Mouse (Mus musculus) E14TG2a.4 (cell line): ENCODE data around the gene Hoxb4.

ENCODE experiments used
- CTCF ChIP-seq: conservative IDR thresholded peaks from 2 replicates; pipeline ENCODE4 v1.5.1; 2014; ENCODE audit warnings: low read length
- NANOG ChIP-seq: IDR thresholded peaks from 2 replicates; pipeline ENCODE4 v1.6.1; 2014; ENCODE audit warnings: borderline replicate concordance, low read length, mixed read lengths
- POU5F1 ChIP-seq: IDR thresholded peaks from 2 replicates; pipeline ENCODE4 v1.6.1; 2014; ENCODE audit warnings: low read length, borderline replicate concordance

DNA sequence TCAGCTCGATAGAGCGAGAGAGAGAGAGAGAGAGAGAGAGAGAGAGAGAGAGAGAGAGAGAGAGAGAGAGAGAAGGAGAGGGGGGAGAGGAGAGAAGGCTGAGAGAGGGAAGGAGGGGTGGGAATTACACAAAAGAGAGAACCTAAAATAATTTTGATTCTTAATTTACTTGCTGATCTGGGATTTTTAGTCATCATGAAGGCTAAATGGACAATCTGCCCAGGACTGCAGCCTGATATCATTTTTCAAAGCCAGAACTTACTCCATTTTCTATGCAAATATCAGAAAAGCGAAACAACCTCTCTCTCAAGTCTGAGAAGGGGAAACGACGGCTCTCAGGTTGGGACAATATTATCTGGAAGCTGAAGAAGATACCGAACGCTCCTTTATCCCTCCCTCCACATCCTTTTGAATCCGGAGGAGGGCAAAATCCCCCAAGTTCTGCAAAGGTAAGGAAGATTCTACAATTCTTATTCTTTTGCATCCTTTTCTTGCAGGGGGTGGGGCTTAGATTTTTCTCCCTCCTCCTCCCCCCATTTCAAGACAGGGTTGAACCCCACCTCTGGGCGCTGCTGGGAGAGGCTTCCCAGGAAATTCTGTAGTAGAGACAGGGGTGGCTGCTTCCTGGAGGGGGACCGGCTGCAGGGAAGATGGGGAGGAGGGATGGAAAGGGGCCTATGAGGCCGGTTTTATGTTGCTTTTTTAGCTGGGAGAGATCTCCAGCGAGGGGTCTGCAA, 25.3 kb upstream of the Hoxb4 start:
- TF ChIP-seq CTCF: no peak
- TF ChIP-seq POU5F1: no peak
- no peak for TF ChIP-seq NANOG
